Mouse (Mus musculus) forebrain, embryonic 10.5 days (tissue): ENCODE measurements at regions not wholly inside any gene's neighbourhood (a gene's known extent, or its start where the extent isn't known, plus 50 kb on each side); places are given as distances from the start of the nearest gene placed in this dataset.

Experiments
- DNase-seq: peaks from one replicate; pipeline ENCODE4 v3.0.0-alpha.2; 2017; ENCODE audit warnings: low spot score; ENCODE audit errors: extremely low spot score
- H3K27ac ChIP-seq: fragments of 300-500 bp; sonication (generic); 2 replicates; pipeline ENCODE4 v1.5.1; 2016; ENCODE audit warnings: mild to moderate bottlenecking
- H3K27me3 ChIP-seq: fragments of 300-500 bp; sonication (generic); 2 replicates; pipeline ENCODE4 v1.6.1; 2016; ENCODE audit warnings: mild to moderate bottlenecking; ENCODE audit not compliant: poor library complexity, severe bottlenecking
- H3K36me3 ChIP-seq: fragments of 300-500 bp; sonication (generic); replicated peaks from 2 replicates; pipeline ENCODE4 v1.6.1; 2016; ENCODE audit warnings: mild to moderate bottlenecking, moderate library complexity
- H3K4me1 ChIP-seq: fragments of 300-500 bp; sonication (generic); 2 replicates; pipeline ENCODE4 v1.6.1; 2016
- H3K4me3 ChIP-seq: fragments of 300-500 bp; sonication (generic); 2 replicates; pipeline ENCODE4 v1.5.1; 2016; ENCODE audit warnings: mild to moderate bottlenecking, moderate library complexity
- H3K9me3 ChIP-seq: fragments of 300-500 bp; sonication (generic); 2 replicates; pipeline ENCODE4 v1.6.1; 2016; ENCODE audit warnings: mild to moderate bottlenecking, moderate library complexity
- WGBS: fragments of 180-500 bp; shearing (Covaris S2); methylation state at CpG from one replicate; pipeline ENCODE4 v1.1.7; 2016; 5-methylcytosine and 5-hydroxymethylcytosine counted together

- no peak for DNase-seq
- no peaks in the 10 kb centered on the region for H3K36me3 ChIP-seq
- no peaks in the 10 kb centered on the region for H3K27me3 ChIP-seq
- no peak overlapping the region for H3K27ac ChIP-seq
- H3K4me1 ChIP-seq: no peaks in the 10 kb centered on the region
- WGBS: 88% methylated on average over 12 of the region's 12 CpGs
- H3K9me3 ChIP-seq: no peaks in the 10 kb centered on the region
- no peak overlapping the region for H3K4me3 ChIP-seq
These were observed 229.1 kb upstream of the Jade1 start for GRCm38 (mm10) chr3:41326211-41327104.

- no peaks in the 10 kb centered on the region for H3K36me3 ChIP-seq
- no peak for DNase-seq
- H3K27me3 ChIP-seq: no peaks in the 10 kb centered on the region
- no peak overlapping the region for H3K27ac ChIP-seq
- peaks cover 16% of the 10 kb centered on the region for H3K4me1 ChIP-seq
- H3K4me3 ChIP-seq: no peak overlapping the region
- 100% methylated on average over 1 of the region's 1 CpGs for WGBS
- no peaks in the 10 kb centered on the region for H3K9me3 ChIP-seq
These were observed 233.7 kb upstream of the Jade1 start for GRCm38 (mm10) chr3:41321808-41322207.

- 67% methylated on average over 5 of the region's 5 CpGs for WGBS
- Histone ChIP-seq H3K4me1 (peaks cover 16% of the 10 kb centered on the region), H3K36me3 (no peaks in the 10 kb centered on the region), H3K27me3 (no peaks in the 10 kb centered on the region), H3K4me3 (no peak overlapping the region), H3K27ac (no peak overlapping the region), H3K9me3 (no peaks in the 10 kb centered on the region)
- no peak for DNase-seq
These were observed 236.2 kb upstream of the Jade1 start for GRCm38 (mm10) chr3:41319214-41319856.

GRCm38 (mm10) chr3:41318232-41319131, 235.6 kb upstream of the Pgrmc2 start:
- no peaks in the 10 kb centered on the region for H3K36me3 ChIP-seq
- H3K4me3 ChIP-seq: no peak overlapping the region
- no peaks in the 10 kb centered on the region for H3K27me3 ChIP-seq
- WGBS: 68% methylated on average over 12 of the region's 12 CpGs
- no peak for DNase-seq
- H3K4me1 ChIP-seq: peaks cover 16% of the 10 kb centered on the region
- no peak overlapping the region for H3K27ac ChIP-seq
- H3K9me3 ChIP-seq: no peaks in the 10 kb centered on the region

GRCm38 (mm10) chr3:41317170-41317569, 234.3 kb upstream of the Pgrmc2 start:
- Histone ChIP-seq H3K9me3 (no peaks in the 10 kb centered on the region), H3K27ac (no peak overlapping the region), H3K4me3 (no peak overlapping the region), H3K36me3 (no peaks in the 10 kb centered on the region), H3K27me3 (no peaks in the 10 kb centered on the region), H3K4me1 (peaks cover 16% of the 10 kb centered on the region)
- no peak for DNase-seq
- 85% methylated on average over 4 of the region's 4 CpGs for WGBS

DNA sequence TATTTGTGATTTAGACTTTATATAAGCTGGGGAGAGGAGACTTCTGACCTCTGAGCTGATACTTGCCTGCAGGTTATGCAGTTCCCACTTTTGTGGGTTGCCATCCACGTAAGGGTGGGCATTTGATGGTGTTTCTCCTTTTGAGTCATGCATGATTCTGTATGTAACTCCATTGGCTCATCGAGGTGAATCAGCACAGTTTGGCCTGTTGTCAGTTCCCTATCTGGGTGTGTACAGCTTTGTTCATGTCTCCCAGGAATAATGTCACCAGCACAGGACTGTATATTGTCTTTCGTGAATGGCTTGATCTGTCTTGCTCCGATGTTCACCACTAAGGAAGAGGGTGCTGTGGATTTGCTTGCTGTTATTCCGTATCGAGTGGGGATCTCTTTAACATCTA, 229.6 kb upstream of the Pgrmc2 start:
- 91% methylated on average over 6 of the region's 6 CpGs for WGBS
- DNase-seq: no peak
- Histone ChIP-seq H3K36me3 (no peaks in the 10 kb centered on the region), H3K4me3 (no peak overlapping the region), H3K9me3 (no peaks in the 10 kb centered on the region), H3K27me3 (no peaks in the 10 kb centered on the region), H3K4me1 (peaks cover 4% of the 10 kb centered on the region; the same call in 1 of the 2 replicates), H3K27ac (no peak overlapping the region)

GRCm38 (mm10) chr3:41307400-41308028, 224.7 kb upstream of the Pgrmc2 start:
- H3K4me3 ChIP-seq: no peak overlapping the region
- peaks cover 4% of the 10 kb centered on the region; the same call in 1 of the 2 replicates for H3K4me1 ChIP-seq
- 80% methylated on average over 13 of the region's 13 CpGs for WGBS
- H3K27me3 ChIP-seq: no peaks in the 10 kb centered on the region
- no peaks in the 10 kb centered on the region for H3K36me3 ChIP-seq
- H3K9me3 ChIP-seq: no peaks in the 10 kb centered on the region
- DNase-seq: no peak
- H3K27ac ChIP-seq: no peak overlapping the region

- Histone ChIP-seq H3K27me3 (no peaks in the 10 kb centered on the region), H3K4me1 (peaks cover 3% of the 10 kb centered on the region; the same call in 1 of the 2 replicates), H3K9me3 (no peaks in the 10 kb centered on the region), H3K36me3 (no peaks in the 10 kb centered on the region), H3K27ac (no peak overlapping the region), H3K4me3 (no peak overlapping the region)
- DNase-seq: no peak
- 86% methylated on average over 3 of the region's 3 CpGs for WGBS
These were observed 220.0 kb upstream of the Pgrmc2 start for GRCm38 (mm10) chr3:41302805-41303204.

GRCm38 (mm10) chr3:41298776-41299175, 215.9 kb upstream of the Pgrmc2 start:
- H3K27me3 ChIP-seq: no peaks in the 10 kb centered on the region
- H3K9me3 ChIP-seq: no peaks in the 10 kb centered on the region
- 0 out of 2 replicates have a peak, but pooled peaks cover 3% of the 10 kb centered on the region for H3K4me1 ChIP-seq
- no peaks in the 10 kb centered on the region for H3K36me3 ChIP-seq
- H3K27ac ChIP-seq: no peak overlapping the region
- H3K4me3 ChIP-seq: no peak overlapping the region
- 89% methylated on average over 4 of the region's 4 CpGs for WGBS
- DNase-seq: no peak

DNA sequence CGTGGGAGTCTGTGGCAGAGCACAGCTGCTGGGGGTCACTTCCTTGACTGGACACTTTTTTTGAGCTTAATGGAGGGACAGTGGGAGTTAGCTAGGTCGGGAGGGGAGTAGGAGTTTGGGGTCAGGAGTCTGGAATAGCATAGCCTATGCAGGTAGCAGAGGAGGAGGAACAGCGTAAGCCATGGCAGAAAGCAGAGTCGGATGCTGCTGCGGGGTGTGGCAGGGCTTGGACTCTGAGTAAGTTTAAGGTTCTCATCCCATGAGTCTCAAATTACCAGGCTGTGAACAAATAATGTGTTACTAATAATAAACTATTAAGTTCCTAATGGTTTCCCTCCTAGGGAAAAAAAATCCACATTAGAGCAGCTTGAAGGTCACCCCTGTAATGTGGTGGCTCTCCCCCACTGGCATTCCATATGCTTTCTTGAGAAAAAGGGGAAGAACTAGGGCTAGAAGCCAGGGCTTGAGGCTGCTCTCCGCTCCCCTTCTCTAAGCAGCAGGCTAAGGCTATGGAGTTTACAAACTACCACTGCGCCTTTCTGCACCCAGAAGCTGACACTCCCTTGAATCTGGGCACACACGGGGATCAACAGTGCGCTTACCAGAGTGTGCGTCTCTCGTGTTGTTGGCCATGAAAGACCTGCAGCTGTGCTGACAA, 213.4 kb upstream of the Pgrmc2 start:
- H3K9me3 ChIP-seq: no peaks in the 10 kb centered on the region
- WGBS: 85% methylated on average over 11 of the region's 11 CpGs
- H3K4me3 ChIP-seq: no peak overlapping the region
- no peaks in the 10 kb centered on the region for H3K27me3 ChIP-seq
- H3K36me3 ChIP-seq: no peaks in the 10 kb centered on the region
- no peak for DNase-seq
- no peak overlapping the region for H3K27ac ChIP-seq
- 0 out of 2 replicates have a peak, but pooled peaks cover 3% of the 10 kb centered on the region for H3K4me1 ChIP-seq

- no peaks in the 10 kb centered on the region for H3K9me3 ChIP-seq
- 0 out of 2 replicates have a peak, but pooled peaks cover 3% of the 10 kb centered on the region for H3K4me1 ChIP-seq
- H3K27ac ChIP-seq: no peak overlapping the region
- no peak for DNase-seq
- no peak overlapping the region for H3K4me3 ChIP-seq
- 80% methylated on average over 8 of the region's 8 CpGs for WGBS
- no peaks in the 10 kb centered on the region for H3K27me3 ChIP-seq
- H3K36me3 ChIP-seq: no peaks in the 10 kb centered on the region
These were observed 212.3 kb upstream of the Pgrmc2 start for GRCm38 (mm10) chr3:41295150-41295549.
